Mouse (Mus musculus) bone marrow, adult 2 months (tissue): ENCODE results near the gene Psmc3ip. TPM values are rescaled to one million over a fixed set of nuclear protein-coding genes. Genes with fewer than 3 reads are reported as not detected.
A peak's percentile ranks its signal among the peaks of the same experiment; 100 is the strongest.

Source experiments
- H3K27ac ChIP-seq: fragments of 200-500 bp; 2 replicates; pipeline ENCODE4 v1.5.1; 2012; ENCODE audit warnings: low read depth, mild to moderate bottlenecking, control low read depth, inconsistent platforms, low read length; ENCODE audit not compliant: control insufficient read depth, poor library complexity, insufficient read depth
- H3K4me1 ChIP-seq: fragments of 200-500 bp; 2 replicates; pipeline ENCODE4 v1.6.1; 2011; ENCODE audit warnings: low read length; ENCODE audit not compliant: control insufficient read depth, insufficient read depth
- H3K4me3 ChIP-seq: fragments of 200-500 bp; replicated peaks from 2 replicates; pipeline ENCODE3; 2011; ENCODE audit warnings: mild to moderate bottlenecking, low read depth, low read length, control low read depth; ENCODE audit not compliant: control insufficient read depth
- CTCF ChIP-seq: fragments of 200-500 bp; IDR thresholded peaks from 2 replicates; pipeline ENCODE4 v1.5.1; 2011; ENCODE audit warnings: low read length, control low read depth; ENCODE audit not compliant: control insufficient read depth, insufficient read depth
- POLR2A ChIP-seq: fragments of 200-500 bp; IDR thresholded peaks from 2 replicates; pipeline ENCODE4 v1.6.1; 2011; ENCODE audit warnings: low read depth, mild to moderate bottlenecking, control low read depth, low read length, borderline replicate concordance; ENCODE audit not compliant: control insufficient read depth
- WGBS: fragments of 180-500 bp; shearing (Covaris S2); methylation state at CpG from one replicate; pipeline ENCODE4 v1.1.7; 2018; 5-methylcytosine and 5-hydroxymethylcytosine counted together
- polyA plus RNA-seq: library from polyadenylated mRNA; stranded (reverse); fragments of >200 nt; gene quantifications from 2 replicates; pipeline ENCODE4 v1.2.4, GENCODE M21; 2011; ENCODE audit warnings: low replicate concordance; ENCODE audit not compliant: missing spikeins, insufficient read depth, insufficient read length

Psmc3ip gene
- polyA plus RNA-seq, 1 experiment: 12.6 TPM

GRCm38 (mm10) chr11:101057860-101058259 is 37.4 kb downstream of the Psmc3ip start:
- Histone ChIP-seq H3K4me1 (peaks cover 5% of the 10 kb centered on the region), H3K4me3 (no peak overlapping the region), H3K27ac (no peak overlapping the region)
- no peak for TF ChIP-seq POLR2A
- TF ChIP-seq CTCF: peak; percentile 75
- WGBS: 30% methylated on average over 5 of the region's 5 CpGs

- Histone ChIP-seq H3K27ac (no peak overlapping the region), H3K4me1 (peaks cover under 1% of the 10 kb centered on the region), H3K4me3 (no peak overlapping the region)
- TF ChIP-seq POLR2A (no peak), CTCF (no peak)
- 79% methylated on average over 8 of the region's 8 CpGs for WGBS
These were observed 38.4 kb downstream of the Psmc3ip start for GRCm38 (mm10) chr11:101056885-101057284.

GRCm38 (mm10) chr11:101055418-101055817 is 39.8 kb downstream of the Psmc3ip start:
- WGBS: 67% methylated on average over 14 of the region's 14 CpGs
- no peak overlapping the region; the same call in 1 of the 2 replicates for H3K27ac ChIP-seq
- TF ChIP-seq POLR2A: no peak
- TF ChIP-seq CTCF: no peak

DNA sequence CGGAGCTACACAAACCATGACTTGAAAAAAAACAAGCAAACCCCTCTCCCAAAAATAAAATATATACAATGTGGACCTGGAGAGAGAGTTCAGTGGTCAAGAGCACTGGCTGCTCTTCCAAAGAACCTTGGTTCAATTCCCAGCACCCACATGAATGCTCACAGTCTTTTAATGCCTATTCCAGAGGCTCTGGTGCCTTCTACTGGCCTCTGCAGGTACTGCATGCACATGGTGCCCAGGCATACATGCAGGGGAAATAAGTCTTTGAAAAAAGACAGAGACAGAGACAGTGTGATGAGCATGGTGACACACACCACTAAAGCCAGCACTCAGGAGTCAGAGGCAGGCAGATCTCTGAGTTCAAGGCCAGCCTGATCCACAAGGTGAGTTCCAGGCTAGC is 41.3 kb downstream of the Psmc3ip start:
- Histone ChIP-seq H3K27ac (no peak overlapping the region), H3K4me3 (no peak overlapping the region), H3K4me1 (peaks cover 4% of the 10 kb centered on the region)
- WGBS: 94% methylated on average over 1 of the region's 1 CpGs
- TF ChIP-seq CTCF: peak; percentile 34; the same call in 1 of the 2 replicates
- no peak for TF ChIP-seq POLR2A

More at GRCm38 (mm10) chr11:101055418-101055817, 39.8 kb downstream of the Psmc3ip start:
- Histone ChIP-seq H3K4me3 (no peak overlapping the region), H3K4me1 (peaks cover 4% of the 10 kb centered on the region)

DNA sequence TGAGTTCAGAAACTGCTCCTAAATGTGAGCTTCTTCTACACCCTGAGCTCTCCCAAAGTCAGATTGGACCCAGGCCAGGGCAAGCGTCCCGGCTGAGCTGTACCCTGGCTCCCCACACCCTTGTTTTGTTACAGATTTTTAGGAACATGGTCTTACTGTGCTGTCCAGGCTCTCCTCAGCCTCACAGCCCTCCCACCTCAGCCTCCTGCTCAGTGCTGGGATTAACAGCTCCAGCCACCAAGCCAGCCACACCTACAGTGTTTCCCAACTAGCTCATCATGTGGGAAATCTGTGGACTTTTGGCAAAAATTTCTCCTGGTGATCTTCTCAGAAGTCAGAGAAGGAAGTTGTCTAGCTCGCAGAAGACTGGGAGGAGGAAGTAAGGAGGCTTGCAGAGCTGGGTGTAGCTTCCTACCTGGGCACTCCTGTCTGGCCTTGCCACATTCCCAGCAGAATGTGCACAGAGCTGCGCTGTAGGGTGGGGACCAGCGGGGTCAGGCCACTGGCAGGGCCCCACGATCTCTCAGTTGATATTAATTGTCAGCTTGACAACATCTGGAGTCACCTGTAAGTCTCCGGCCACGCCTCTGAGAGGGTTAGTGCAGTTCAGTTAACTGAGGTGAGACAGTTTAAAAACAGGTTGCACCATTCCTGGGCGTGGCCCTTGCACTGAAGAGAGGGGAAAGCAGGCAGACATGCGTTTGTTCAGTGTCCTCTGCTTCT is 42.3 kb downstream of the Psmc3ip start:
- no peak overlapping the region for H3K4me3 ChIP-seq
- WGBS: 38% methylated on average over 10 of the region's 10 CpGs
- H3K4me1 ChIP-seq: peaks cover 4% of the 10 kb centered on the region
- H3K27ac ChIP-seq: peak overlapping the region; percentile 84
- TF ChIP-seq CTCF (no peak), POLR2A (no peak)

DNA sequence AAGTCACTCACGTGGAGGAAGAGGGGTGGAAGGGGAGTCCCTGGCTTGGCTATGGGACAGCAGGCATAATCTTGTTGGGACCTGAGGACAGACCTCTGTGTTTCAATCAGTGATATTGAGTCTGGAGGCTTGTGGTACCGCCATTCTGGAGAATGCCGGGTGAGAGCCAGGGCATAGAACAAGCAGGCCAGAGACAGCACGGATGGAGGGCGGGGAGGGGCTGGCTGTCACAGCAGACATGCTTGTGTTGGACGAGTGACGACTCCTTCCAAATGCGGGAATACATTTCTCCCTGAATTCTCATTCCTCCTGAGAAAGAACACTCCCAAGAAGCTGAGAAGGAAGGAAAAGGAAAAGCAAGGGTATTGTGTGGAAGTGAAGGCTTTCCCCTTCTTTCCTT is 43.6 kb downstream of the Psmc3ip start:
- Histone ChIP-seq H3K27ac (no peak overlapping the region; the same call in 1 of the 2 replicates), H3K4me1 (peaks cover 4% of the 10 kb centered on the region), H3K4me3 (no peak overlapping the region)
- TF ChIP-seq CTCF (no peak), POLR2A (no peak)
- 87% methylated on average over 8 of the region's 8 CpGs for WGBS

GRCm38 (mm10) chr11:101051051-101051493 is 44.2 kb downstream of the Psmc3ip start:
- no peak overlapping the region for H3K4me3 ChIP-seq
- H3K4me1 ChIP-seq: peaks cover 4% of the 10 kb centered on the region
- 90% methylated on average over 6 of the region's 6 CpGs for WGBS
- peak overlapping the region; percentile 32; the same call in 1 of the 2 replicates for H3K27ac ChIP-seq
- TF ChIP-seq POLR2A (no peak), CTCF (no peak)

GRCm38 (mm10) chr11:101050359-101050758 is 44.9 kb downstream of the Psmc3ip start:
- Histone ChIP-seq H3K4me3 (no peak overlapping the region), H3K4me1 (peaks cover 4% of the 10 kb centered on the region), H3K27ac (no peak overlapping the region)
- 90% methylated on average over 9 of the region's 9 CpGs for WGBS
- TF ChIP-seq POLR2A (no peak), CTCF (no peak)

DNA sequence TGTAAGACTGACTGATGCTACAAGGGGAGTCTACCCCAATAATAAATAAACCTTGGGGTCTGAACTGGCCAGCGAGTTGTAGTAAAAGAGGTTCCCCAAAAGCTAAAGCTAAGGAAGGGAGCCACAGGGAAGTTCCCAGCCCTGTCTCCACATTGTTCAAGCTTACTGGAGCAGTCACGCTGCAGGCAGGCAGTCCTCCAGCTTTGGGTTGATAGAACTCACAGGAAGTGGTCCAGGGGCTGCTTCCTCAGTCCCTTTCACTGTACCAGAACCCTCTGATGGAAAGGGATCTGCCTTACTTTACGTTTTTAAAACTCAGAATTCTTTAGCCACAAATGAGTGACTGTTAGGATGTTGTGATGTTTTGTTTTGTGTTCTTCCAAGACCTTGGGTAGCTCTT is 47.7 kb downstream of the Psmc3ip start:
- WGBS: 48% methylated on average over 3 of the region's 3 CpGs
- peaks cover 4% of the 10 kb centered on the region; the same call in 1 of the 2 replicates for H3K4me1 ChIP-seq
- H3K4me3 ChIP-seq: no peak overlapping the region
- H3K27ac ChIP-seq: no peak overlapping the region
- no peak for TF ChIP-seq CTCF
- TF ChIP-seq POLR2A: no peak
